Mouse (Mus musculus): ENCODE results near the gene Slc25a54. TPM values are rescaled to one million over a fixed set of nuclear protein-coding genes. Genes with fewer than 3 reads are reported as not detected.

Slc25a54 gene
- total RNA-seq, 2 experiments from 2014 or later: not detected

GRCm38 (mm10) chr3:109124091-109124490, 43.8 kb downstream of the Slc25a54 start:
- no peak for DNase-seq

- no peak for DNase-seq
Measured at GRCm38 (mm10) chr3:109125531-109125930, 45.3 kb downstream of the Slc25a54 start.

GRCm38 (mm10) chr3:109129768-109130167, 49.5 kb downstream of the Slc25a54 start:
- DNase-seq: no peak

GRCm38 (mm10) chr3:109132966-109133365, 52.7 kb downstream of the Slc25a54 start:
- DNase-seq: no peak

- DNase-seq: no peak
Measured at GRCm38 (mm10) chr3:109134036-109134435, 53.8 kb downstream of the Slc25a54 start.

GRCm38 (mm10) chr3:109135352-109135751, 55.1 kb downstream of the Slc25a54 start:
- no peak for DNase-seq

GRCm38 (mm10) chr3:109152561-109152960, 72.3 kb downstream of the Slc25a54 start:
- DNase-seq: no peak

GRCm38 (mm10) chr3:109153410-109153809, 73.1 kb downstream of the Slc25a54 start:
- DNase-seq: no peak

GRCm38 (mm10) chr3:109155926-109156669, 75.8 kb downstream of the Slc25a54 start:
- no peak for DNase-seq

GRCm38 (mm10) chr3:109157481-109157880, 77.2 kb downstream of the Slc25a54 start:
- DNase-seq: no peak

- DNase-seq: no peak
Measured at GRCm38 (mm10) chr3:109164088-109164487, 83.8 kb downstream of the Slc25a54 start.

- DNase-seq: no peak
Measured at GRCm38 (mm10) chr3:109164644-109165043, 84.4 kb downstream of the Slc25a54 start.

GRCm38 (mm10) chr3:109165214-109165829, 85.1 kb downstream of the Slc25a54 start:
- no peak for DNase-seq

Small RNA genes within 50 kb of the gene (microRNA-seq; reads per million reads assigned to microRNA genes)
- 0 reads per million in 2 experiments for gene Gm44384

Other genes with a start within 250 kb of the Slc25a54 start
- gene Stxbp3, start 239.9 kb upstream of the Slc25a54 start, total RNA-seq (2021): 10 to 100 TPM; 31.8 to 38.5 TPM
- gene Fndc7, start 190.5 kb upstream of the Slc25a54 start, total RNA-seq (2021): under 1 TPM; 0.07 to 0.34 TPM
- 10 to 100 TPM; 24.3 to 31.5 TPM for gene Prpf38b, start 168.7 kb upstream of the Slc25a54 start, total RNA-seq (2021)
- gene Henmt1, start 140.6 kb upstream of the Slc25a54 start, total RNA-seq (2021): not detected
- not detected for gene Gm9857, start 140.0 kb upstream of the Slc25a54 start, total RNA-seq (2021)
- gene Fam102b, start 52.9 kb upstream of the Slc25a54 start, total RNA-seq (2021): 10 to 100 TPM; 14.6 to 15.0 TPM
- 10 to 100 TPM; 12.4 to 16.1 TPM for gene Slc25a24, start 42.7 kb downstream of the Slc25a54 start, total RNA-seq (2021)

Data from gastrocnemius, postnatal 10 days (tissue).